Mouse (Mus musculus) megakaryocyte progenitor cell, adult 5-6 weeks (primary cell): ENCODE data around the gene Sgca. TPM values are rescaled to one million over a fixed set of nuclear protein-coding genes. Genes with fewer than 3 reads are reported as not detected.

Experiments used
- ATAC-seq: replicated peaks from 2 replicates; pipeline ENCODE4 v1.8.0; 2016; ENCODE audit warnings: mild to moderate bottlenecking, moderate TSS enrichment, inconsistent platforms; ENCODE audit not compliant: poor library complexity
- total RNA-seq, 2 experiments: library from RNA; stranded (forward) in 1 of 2; stranded (reverse) in 1 of 2; fragments of 157-497, 149-512 nt in 1 of 2; fragments of 200-1000 nt in 1 of 2; gene quantifications; 2 replicates each; pipeline versions ENCODE4 v1.2.3 to v1.2.4; 2015 to 2017

Sgca gene
- total RNA-seq, 2 experiments from 2014 or later: not detected

DNA sequence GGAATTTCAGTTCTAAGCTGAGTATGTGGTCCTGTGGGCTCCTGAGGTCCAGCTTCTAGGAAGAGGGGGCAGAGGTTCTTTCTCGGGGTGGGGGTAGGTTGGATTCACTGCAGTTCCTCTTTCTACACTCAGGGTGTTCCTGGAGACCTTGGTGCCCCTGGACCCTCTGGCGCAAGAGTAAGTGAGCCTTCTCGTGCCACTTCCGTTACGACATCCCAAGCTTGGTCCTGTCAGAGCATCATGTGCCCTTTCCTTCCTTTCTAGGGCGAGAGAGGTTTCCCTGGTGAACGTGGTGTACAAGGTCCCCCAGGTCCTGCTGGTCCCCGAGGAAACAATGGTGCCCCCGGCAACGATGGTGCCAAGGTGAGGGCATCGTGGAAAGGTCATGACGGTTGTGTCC is 30.9 kb downstream of the Sgca start:
- peak; percentile 86 for ATAC-seq

DNA sequence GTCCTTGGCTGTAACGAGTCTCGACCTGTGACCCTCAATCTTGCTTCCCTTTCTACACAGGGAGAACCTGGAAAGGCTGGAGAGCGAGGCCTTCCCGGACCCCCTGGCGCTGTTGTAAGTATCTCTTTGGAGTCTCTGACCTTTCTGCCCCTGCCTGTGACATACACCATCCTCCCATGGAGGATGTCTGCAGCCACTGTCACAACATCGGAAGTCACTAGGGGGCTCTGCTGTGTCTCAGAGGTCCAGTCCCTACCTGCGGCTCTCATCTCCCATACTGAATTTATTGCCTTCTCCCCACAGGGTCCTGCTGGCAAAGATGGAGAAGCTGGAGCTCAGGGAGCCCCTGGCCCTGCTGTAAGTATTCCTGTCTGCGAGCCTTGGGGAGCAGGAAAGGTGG is 31.8 kb downstream of the Sgca start:
- ATAC-seq: no peak

GRCm38 (mm10) chr11:94943054-94943453 is 33.1 kb downstream of the Sgca start:
- ATAC-seq: no peak

DNA sequence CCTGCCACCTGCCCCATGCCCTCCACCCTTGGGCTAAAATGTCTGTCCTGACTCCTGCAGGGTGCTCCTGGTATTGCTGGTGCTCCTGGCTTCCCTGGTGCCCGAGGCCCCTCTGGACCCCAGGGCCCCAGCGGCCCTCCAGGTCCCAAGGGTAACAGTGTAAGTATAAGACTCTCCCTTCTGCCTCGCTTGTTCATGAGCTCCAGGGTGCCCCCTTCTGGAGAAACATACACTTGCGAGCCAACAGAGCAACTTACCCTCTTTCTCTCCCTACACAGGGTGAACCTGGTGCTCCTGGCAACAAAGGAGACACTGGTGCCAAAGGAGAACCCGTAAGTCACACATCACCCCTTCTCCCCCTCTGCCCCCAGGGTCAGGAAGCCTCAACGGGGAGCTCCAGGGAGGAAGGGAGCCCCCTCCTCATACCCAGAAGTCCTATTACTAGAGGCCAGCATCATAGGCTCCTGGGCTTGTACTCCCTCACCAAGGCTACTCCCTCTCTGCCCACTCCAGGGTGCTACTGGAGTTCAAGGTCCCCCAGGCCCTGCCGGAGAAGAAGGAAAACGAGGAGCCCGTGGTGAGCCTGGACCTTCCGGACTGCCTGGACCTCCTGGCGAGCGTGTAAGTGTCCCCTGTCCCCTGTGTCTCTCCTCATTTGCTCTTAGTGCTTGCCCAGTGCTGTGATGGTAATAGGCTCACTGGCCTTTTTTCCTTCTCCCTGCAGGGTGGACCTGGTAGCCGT is 33.7 kb downstream of the Sgca start:
- peak; percentile 56 for ATAC-seq

GRCm38 (mm10) chr11:94941776-94942175 is 34.4 kb downstream of the Sgca start:
- ATAC-seq: no peak

- no peak for ATAC-seq
Observed at GRCm38 (mm10) chr11:94941121-94941520, 35.0 kb downstream of the Sgca start.

GRCm38 (mm10) chr11:94939280-94939679 is 36.8 kb downstream of the Sgca start:
- ATAC-seq: peak; percentile 54; the same call in 1 of the 2 replicates

- no peak for ATAC-seq
Observed at GRCm38 (mm10) chr11:94938296-94938695, 37.8 kb downstream of the Sgca start.

- 0 out of 2 replicates have a peak, but pooled peaks have one; percentile 6 for ATAC-seq
Observed at GRCm38 (mm10) chr11:94937787-94938186, 38.3 kb downstream of the Sgca start.

DNA sequence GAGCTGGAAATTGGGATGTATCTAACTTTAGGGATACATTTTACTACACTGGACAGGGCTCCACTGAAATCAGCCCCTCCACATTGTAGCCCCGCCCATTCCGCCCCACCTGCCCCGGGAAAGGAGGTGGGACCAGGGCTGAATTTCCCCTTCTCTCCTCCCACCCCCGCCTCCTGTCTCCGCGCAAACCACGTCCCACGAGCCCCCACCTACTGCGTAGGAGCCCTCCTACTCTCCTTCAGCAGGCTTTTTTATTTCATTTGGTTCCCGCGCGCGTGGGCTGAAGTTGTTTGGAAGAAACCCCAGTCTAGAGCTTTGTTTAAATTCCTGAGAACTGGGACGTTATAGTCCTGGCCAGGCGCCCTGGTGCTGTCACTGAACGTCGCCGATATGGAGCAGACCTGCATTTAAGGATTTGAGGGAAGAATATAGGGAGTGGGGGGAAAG is 38.8 kb downstream of the Sgca start:
- ATAC-seq: peak; percentile 26; the same call in 1 of the 2 replicates

GRCm38 (mm10) chr11:94936851-94937295 is 39.3 kb downstream of the Sgca start:
- ATAC-seq: peak; percentile 85

DNA sequence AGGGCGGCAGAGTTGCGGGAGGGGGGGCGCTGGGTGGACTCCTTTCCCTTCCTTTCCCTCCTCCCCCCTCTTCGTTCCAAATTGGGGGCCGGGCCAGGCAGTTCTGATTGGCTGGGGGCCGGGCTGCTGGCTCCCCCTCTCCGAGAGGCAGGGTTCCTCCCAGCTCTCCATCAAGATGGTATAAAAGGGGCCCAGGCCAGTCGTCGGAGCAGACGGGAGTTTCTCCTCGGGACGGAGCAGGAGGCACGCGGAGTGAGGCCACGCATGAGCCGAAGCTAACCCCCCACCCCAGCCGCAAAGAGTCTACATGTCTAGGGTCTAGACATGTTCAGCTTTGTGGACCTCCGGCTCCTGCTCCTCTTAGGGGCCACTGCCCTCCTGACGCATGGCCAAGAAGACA is 40.1 kb downstream of the Sgca start, which contains the start of gene Col1a1:
TSS of gene Col1a1 (plus strand) at position 180 of the 400 bp plus-strand sequence.
- ATAC-seq: no peak

GRCm38 (mm10) chr11:94934526-94934925 is 41.6 kb downstream of the Sgca start:
- ATAC-seq: no peak

DNA sequence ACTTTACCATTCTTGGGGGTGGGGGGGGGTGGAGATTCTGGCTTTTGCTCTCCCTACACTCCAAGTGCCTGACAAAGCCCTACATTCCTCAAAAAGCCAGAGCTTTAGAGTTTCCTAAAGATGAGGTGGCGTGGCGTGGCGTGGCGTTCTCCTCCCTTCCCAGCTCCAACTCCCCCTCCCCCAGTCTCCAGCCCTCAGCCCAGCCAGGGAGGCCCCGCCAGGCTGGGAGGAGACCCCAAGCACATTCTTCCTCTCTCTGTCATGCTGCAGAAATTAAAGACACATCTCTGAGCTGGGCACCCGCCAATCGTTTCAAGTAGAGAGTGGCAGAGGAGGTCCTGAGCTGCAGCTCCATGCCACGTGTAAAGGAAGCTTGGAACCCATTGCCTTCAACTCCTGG is 42.5 kb downstream of the Sgca start:
- ATAC-seq: no peak

- no peak for ATAC-seq
Observed at GRCm38 (mm10) chr11:94930151-94930550, 46.0 kb downstream of the Sgca start.

GRCm38 (mm10) chr11:94929599-94929998 is 46.5 kb downstream of the Sgca start:
- ATAC-seq: no peak

DNA sequence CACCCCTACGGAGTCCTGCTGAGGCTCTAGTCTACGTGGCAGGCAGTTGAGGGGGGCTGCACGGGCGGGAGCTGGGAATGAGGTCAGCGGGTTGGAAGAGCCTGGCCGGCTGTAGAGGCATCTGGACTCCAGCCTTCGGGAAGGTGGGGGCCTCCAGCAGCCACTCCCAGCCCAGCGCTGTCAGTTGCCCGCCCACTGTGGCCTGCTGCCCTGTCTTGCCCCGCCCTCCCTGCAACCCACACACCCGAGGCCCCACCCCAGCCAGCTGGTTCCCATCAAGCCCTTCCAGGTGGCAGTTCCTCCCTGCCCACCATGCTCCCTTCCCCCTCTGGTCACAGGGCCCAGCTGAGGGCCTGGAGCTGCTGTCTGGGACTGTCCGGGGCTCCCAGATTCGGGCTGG is 47.3 kb downstream of the Sgca start:
- peak; percentile 88 for ATAC-seq

GRCm38 (mm10) chr11:94927771-94928291 is 48.3 kb downstream of the Sgca start:
- ATAC-seq: no peak

GRCm38 (mm10) chr11:94926431-94926830 is 49.7 kb downstream of the Sgca start:
- no peak for ATAC-seq

GRCm38 (mm10) chr11:94924977-94925376 is 51.1 kb downstream of the Sgca start:
- ATAC-seq: no peak

DNA sequence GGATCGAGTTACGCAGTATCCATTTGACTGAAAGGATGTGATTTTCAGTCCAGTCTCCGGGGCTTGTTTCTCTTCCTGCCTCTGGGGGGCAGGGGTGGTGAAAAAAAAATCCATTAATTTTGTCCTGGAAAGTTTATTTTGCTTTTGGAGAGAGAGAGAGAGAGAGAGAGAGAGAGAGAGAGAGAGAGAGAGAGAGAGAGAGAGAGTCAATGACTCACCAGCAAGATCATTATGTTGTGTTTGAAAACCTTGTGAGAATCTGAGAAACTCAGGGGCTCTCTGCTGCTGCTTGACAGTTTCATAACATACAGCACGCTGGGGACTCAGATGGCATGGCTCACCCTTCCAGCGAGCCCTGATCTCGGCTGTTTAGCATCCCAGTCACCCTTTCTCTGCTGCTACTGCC is 55.1 kb downstream of the Sgca start:
- ATAC-seq: no peak

GRCm38 (mm10) chr11:94917717-94918116 is 58.4 kb downstream of the Sgca start:
- no peak for ATAC-seq
